Mouse (Mus musculus) MEL (cell line): Measurements from ENCODE around the gene 4933428G20Rik. TPM values are rescaled to one million over a fixed set of nuclear protein-coding genes. Genes with fewer than 3 reads are reported as not detected.

Source experiments
- DNase-seq: peaks from one replicate; pipeline ENCODE4 v3.0.0; 2011; ENCODE audit warnings: low read depth, low spot score
- H3K27ac ChIP-seq: 2 replicates; pipeline ENCODE4 v1.5.1; 2012; ENCODE audit warnings: low read depth, mild to moderate bottlenecking, control low read depth, low read length, moderate library complexity; ENCODE audit not compliant: control insufficient read depth
- H3K27me3 ChIP-seq, 2 experiments: fragments of 150-350 bp in 1 of 2; sonication (generic) in 1 of 2; 2 replicates each; pipeline ENCODE4 v1.6.1; 2012; ENCODE audit warnings: low read length in 2 of 2, mild to moderate bottlenecking in 2 of 2, improper control_type of control experiment in 1 of 2, moderate library complexity in 1 of 2; ENCODE audit not compliant: insufficient read depth in 2 of 2, control insufficient read depth in 1 of 2
- H3K36me3 ChIP-seq, 2 experiments: 2 replicates each; pipeline ENCODE4 v1.6.1; 2012 to 2014; ENCODE audit warnings: low read length in 2 of 2, improper control_type of control experiment in 1 of 2, inconsistent platforms in 1 of 2, mild to moderate bottlenecking in 1 of 2; ENCODE audit not compliant: insufficient read depth in 2 of 2, control insufficient read depth in 1 of 2
- H3K4me1 ChIP-seq, 2 experiments: fragments of 150-350 bp in 1 of 2; sonication (generic) in 1 of 2; 2 replicates each; pipeline ENCODE4 v1.6.1; 2012; ENCODE audit warnings: low read length in 2 of 2, improper control_type of control experiment in 1 of 2, mild to moderate bottlenecking in 1 of 2; ENCODE audit not compliant: insufficient read depth in 2 of 2, control insufficient read depth in 1 of 2
- H3K4me3 ChIP-seq, 2 experiments: fragments of 150-350 bp in 1 of 2; sonication (generic) in 1 of 2; 2 replicates each; pipeline ENCODE4 v1.5.1; 2012; ENCODE audit warnings: low read depth in 2 of 2, low read length in 2 of 2, mild to moderate bottlenecking in 2 of 2, moderate library complexity in 2 of 2, control low read depth in 1 of 2, improper control_type of control experiment in 1 of 2; ENCODE audit not compliant: control insufficient read depth in 1 of 2, insufficient read depth in 1 of 2
- H3K79me2 ChIP-seq: 2 replicates; pipeline ENCODE4 v1.6.1; 2012; ENCODE audit warnings: mild to moderate bottlenecking, low read length, moderate library complexity; ENCODE audit not compliant: control insufficient read depth, poor library complexity, insufficient read depth
- H3K9ac ChIP-seq: 2 replicates; pipeline ENCODE4 v1.6.1; 2012; ENCODE audit warnings: low read depth, mild to moderate bottlenecking, control low read depth, low read length, moderate library complexity; ENCODE audit not compliant: control insufficient read depth, poor library complexity, severe bottlenecking
- H3K9me3 ChIP-seq: fragments of 150-350 bp; sonication (generic); replicated peaks from 2 replicates; pipeline ENCODE4 v1.6.1; 2012; ENCODE audit warnings: mild to moderate bottlenecking, low read length, improper control_type of control experiment, moderate library complexity; ENCODE audit not compliant: insufficient read depth
- BHLHE40 ChIP-seq: IDR thresholded peaks from 2 replicates; pipeline ENCODE4 v1.6.1; 2012; ENCODE audit warnings: low read depth, mild to moderate bottlenecking, inconsistent platforms, low read length, improper control_type of control experiment, borderline replicate concordance
- CHD1 ChIP-seq: IDR thresholded peaks from 2 replicates; pipeline ENCODE4 v1.6.1; 2012; ENCODE audit warnings: low read depth, mild to moderate bottlenecking, inconsistent platforms, low read length, improper control_type of control experiment
- CHD2 ChIP-seq: IDR thresholded peaks from 2 replicates; pipeline ENCODE4 v1.6.1; 2011; ENCODE audit warnings: low read length, improper control_type of control experiment
- ELF1 ChIP-seq: IDR thresholded peaks from 2 replicates; pipeline ENCODE4 v1.6.1; 2014; ENCODE audit warnings: low read depth, mild to moderate bottlenecking, inconsistent platforms, low read length, improper control_type of control experiment, moderate library complexity
- EP300 ChIP-seq, 2 experiments: IDR thresholded peaks; 2 replicates each; pipeline ENCODE4 v1.6.1; 2011; ENCODE audit warnings: improper control_type of control experiment in 2 of 2, low read length in 2 of 2, low read depth in 1 of 2, mild to moderate bottlenecking in 1 of 2
- GABPA ChIP-seq: IDR thresholded peaks from 2 replicates; pipeline ENCODE4 v1.6.1; 2012; ENCODE audit warnings: low read depth, mild to moderate bottlenecking, inconsistent platforms, low read length, improper control_type of control experiment, moderate library complexity
- GATA1 ChIP-seq: IDR thresholded peaks from 2 replicates; pipeline ENCODE4 v1.6.1; 2011; ENCODE audit warnings: low read depth, low read length, improper control_type of control experiment
- KAT2A ChIP-seq: conservative IDR thresholded peaks from 2 replicates; pipeline ENCODE4 v1.6.1; 2012; ENCODE audit warnings: low read depth, low read length, improper control_type of control experiment, inconsistent platforms
- MXI1 ChIP-seq: IDR thresholded peaks from 2 replicates; pipeline ENCODE4 v1.6.1; 2011; ENCODE audit warnings: mild to moderate bottlenecking, low read depth, low read length, improper control_type of control experiment
- MYC ChIP-seq: IDR thresholded peaks from 2 replicates; pipeline ENCODE4 v1.6.1; 2011; ENCODE audit warnings: low read depth, mild to moderate bottlenecking, low read length, improper control_type of control experiment, moderate library complexity
- NELFE ChIP-seq: IDR thresholded peaks from 2 replicates; pipeline ENCODE4 v1.6.1; 2011; ENCODE audit warnings: low read depth, low read length, improper control_type of control experiment
- POLR2A ChIP-seq, 2 experiments: IDR thresholded peaks; 2 replicates each; pipeline ENCODE4 v1.6.1; 2011 to 2012; ENCODE audit warnings: low read length in 2 of 2, mild to moderate bottlenecking in 2 of 2, control low read depth in 1 of 2, improper control_type of control experiment in 1 of 2, low read depth in 1 of 2, moderate library complexity in 1 of 2; ENCODE audit not compliant: control insufficient read depth in 1 of 2, insufficient read depth in 1 of 2, poor library complexity in 1 of 2
- POLR2AphosphoS2 ChIP-seq: IDR thresholded peaks from 2 replicates; pipeline ENCODE4 v1.6.1; 2011; ENCODE audit warnings: low read length, improper control_type of control experiment
- POLR2AphosphoS5 ChIP-seq: IDR thresholded peaks from 2 replicates; pipeline ENCODE4 v1.6.1; 2012; ENCODE audit warnings: low read depth, borderline replicate concordance, mild to moderate bottlenecking, inconsistent platforms, low read length, moderate library complexity, mixed read lengths
- RAD21 ChIP-seq: IDR thresholded peaks from 2 replicates; pipeline ENCODE4 v1.6.1; 2011; ENCODE audit warnings: mild to moderate bottlenecking, low read depth, low read length, improper control_type of control experiment
- RCOR1 ChIP-seq: IDR thresholded peaks from 2 replicates; pipeline ENCODE4 v1.6.1; 2012; ENCODE audit warnings: low read depth, mild to moderate bottlenecking, inconsistent platforms, low read length, improper control_type of control experiment
- TAL1 ChIP-seq: IDR thresholded peaks from 2 replicates; pipeline ENCODE4 v1.6.1; 2012; ENCODE audit warnings: mild to moderate bottlenecking, inconsistent platforms, low read length, moderate library complexity, mixed read lengths
- TBP ChIP-seq: IDR thresholded peaks from 2 replicates; pipeline ENCODE4 v1.8.0; 2011; ENCODE audit warnings: low read depth, low read length, improper control_type of control experiment
- TCF12 ChIP-seq: IDR thresholded peaks from 2 replicates; pipeline ENCODE4 v1.6.1; 2014; ENCODE audit warnings: low read depth, mild to moderate bottlenecking, inconsistent platforms, low read length, improper control_type of control experiment, moderate library complexity
- UBTF ChIP-seq: IDR thresholded peaks from 2 replicates; pipeline ENCODE4 v1.6.1; 2012; ENCODE audit warnings: low read depth, mild to moderate bottlenecking, inconsistent platforms, low read length, improper control_type of control experiment, moderate library complexity, borderline replicate concordance; ENCODE audit not compliant: insufficient read depth
- USF1 ChIP-seq: IDR thresholded peaks from 2 replicates; pipeline ENCODE4 v1.6.1; 2014; ENCODE audit warnings: low read depth, mild to moderate bottlenecking, inconsistent platforms, low read length, improper control_type of control experiment, moderate library complexity
- USF2 ChIP-seq, 2 experiments: IDR thresholded peaks; 2 replicates each; pipeline ENCODE4 v1.6.1; 2011 to 2012; ENCODE audit warnings: improper control_type of control experiment in 2 of 2, low read length in 2 of 2, borderline replicate concordance in 1 of 2, inconsistent platforms in 1 of 2, low read depth in 1 of 2, mild to moderate bottlenecking in 1 of 2; ENCODE audit not compliant: insufficient read depth in 1 of 2
- ZNF384 ChIP-seq: IDR thresholded peaks from 2 replicates; pipeline ENCODE4 v1.6.1; 2012; ENCODE audit warnings: low read depth, mild to moderate bottlenecking, inconsistent platforms, low read length, improper control_type of control experiment
- polyA plus RNA-seq, 2 experiments: library from polyadenylated mRNA; stranded (reverse) in 1 of 2; unstranded in 1 of 2; fragments of >175 nt in 1 of 2; fragments of >200 nt in 1 of 2; gene quantifications; 2 replicates each; pipeline versions ENCODE4 v1.2.1 to v1.2.4; 2012; ENCODE audit warnings: low replicate concordance in 2 of 2, low read depth in 1 of 2; ENCODE audit not compliant: insufficient read length in 2 of 2, insufficient read depth in 1 of 2, missing spikeins in 1 of 2
- total RNA-seq: library from RNA; depleted of rRNA; stranded (reverse); fragments of 300-350 nt; gene quantifications from 2 replicates; pipeline ENCODE4 v1.2.3, GENCODE M21; 2012

4933428G20Rik gene
- total and polyA plus RNA-seq, 3 experiments = 0.15 TPM; not detected in 2

- H3K9me3 ChIP-seq = no peaks in the 10 kb centered on the region
- no peak overlapping the region for H3K9ac ChIP-seq
- H3K4me3 ChIP-seq = no peak overlapping the region
- H3K27ac ChIP-seq = no peak overlapping the region
- peaks cover 4 to 18% of the 10 kb centered on the region in 2 experiments for H3K4me1 ChIP-seq
- H3K27me3 ChIP-seq = peaks cover 0 to 1% of the 10 kb centered on the region in 2 experiments; a peak in 2 of 4 replicates
- H3K79me2 ChIP-seq = no peaks in the 10 kb centered on the region
- TF ChIP-seq TAL1 = no peak
- TF ChIP-seq ELF1 = no peak
- TF ChIP-seq USF1 = no peak
- no peak for TF ChIP-seq RAD21
- TF ChIP-seq KAT2A = no peak
- no peak for TF ChIP-seq TBP
- TF ChIP-seq CHD1 = no peak
- no peak for TF ChIP-seq POLR2AphosphoS5
- no peak for TF ChIP-seq ZNF384
- TF ChIP-seq UBTF = no peak
- no peak for DNase-seq
- H3K36me3 ChIP-seq = peaks cover 0 to 6% of the 10 kb centered on the region in 2 experiments; a peak in 2 of 4 replicates
Observed at GRCm38 (mm10) chr11:97536083-97536747, 36.1 kb upstream of the 4933428G20Rik start.

GRCm38 (mm10) chr11:97535660-97536059, 35.5 kb upstream of the 4933428G20Rik start:
- H3K9me3 ChIP-seq = no peaks in the 10 kb centered on the region

GRCm38 (mm10) chr11:97535308-97535630, 35.1 kb upstream of the 4933428G20Rik start:
- H3K27ac ChIP-seq = no peak overlapping the region
- H3K9me3 ChIP-seq = no peaks in the 10 kb centered on the region
- peaks cover 0 to 1% of the 10 kb centered on the region in 2 experiments; a peak in 2 of 4 replicates for H3K27me3 ChIP-seq
- H3K36me3 ChIP-seq = peaks cover 0 to 1% of the 10 kb centered on the region in 2 experiments; a peak in 2 of 4 replicates
- peaks cover 4 to 11% of the 10 kb centered on the region in 2 experiments for H3K4me1 ChIP-seq
- H3K9ac ChIP-seq = no peak overlapping the region
- DNase-seq = no peak
- TF ChIP-seq TCF12 (no peak), USF2 (IDR thresholded peaks at IDR 0.05; ENCODE audit: borderline replicate concordance in 1 of 2, insufficient read depth in 1 of 2, low read depth in 1 of 2, low read length in 2 of 2) (no peak), NELFE (no peak), RCOR1 (no peak), POLR2AphosphoS2 (no peak), GABPA (no peak), MYC (no peak), TBP (no peak), ZNF384 (no peak), MXI1 (no peak), TAL1 (no peak), CHD2 (no peak), GATA1 (no peak), EP300 (IDR thresholded peaks at IDR 0.05; ENCODE audit: low read depth in 1 of 2, low read length in 2 of 2) (no peak)
- no peaks in the 10 kb centered on the region for H3K79me2 ChIP-seq
- no peak overlapping the region for H3K4me3 ChIP-seq

More at GRCm38 (mm10) chr11:97535660-97536059, 35.5 kb upstream of the 4933428G20Rik start:
- no peak for DNase-seq
- H3K36me3 ChIP-seq = peaks cover 0 to 5% of the 10 kb centered on the region in 2 experiments; a peak in 2 of 4 replicates
- H3K4me1 ChIP-seq = peaks cover 4 to 15% of the 10 kb centered on the region in 2 experiments
- no peak overlapping the region for H3K4me3 ChIP-seq
- no peak overlapping the region for H3K9ac ChIP-seq
- H3K79me2 ChIP-seq = no peaks in the 10 kb centered on the region
- TF ChIP-seq UBTF = no peak
- TF ChIP-seq RCOR1 = no peak
- no peak for TF ChIP-seq NELFE
- no peak for TF ChIP-seq CHD2
- no peak for TF ChIP-seq KAT2A
- TF ChIP-seq TBP = no peak
- TF ChIP-seq POLR2A (IDR thresholded peaks at IDR 0.05; ENCODE audit: control insufficient read depth in 1 of 2, insufficient read depth in 1 of 2, low read depth in 1 of 2, low read length in 2 of 2, poor library complexity in 1 of 2) = no peak
- no peak for TF ChIP-seq BHLHE40
- TF ChIP-seq TAL1 = no peak
- H3K27me3 ChIP-seq = peaks cover 0 to 1% of the 10 kb centered on the region in 2 experiments; a peak in 2 of 4 replicates
- H3K27ac ChIP-seq = no peak overlapping the region
